Mouse (Mus musculus): ENCODE results near the gene A430078G23Rik.

DNA sequence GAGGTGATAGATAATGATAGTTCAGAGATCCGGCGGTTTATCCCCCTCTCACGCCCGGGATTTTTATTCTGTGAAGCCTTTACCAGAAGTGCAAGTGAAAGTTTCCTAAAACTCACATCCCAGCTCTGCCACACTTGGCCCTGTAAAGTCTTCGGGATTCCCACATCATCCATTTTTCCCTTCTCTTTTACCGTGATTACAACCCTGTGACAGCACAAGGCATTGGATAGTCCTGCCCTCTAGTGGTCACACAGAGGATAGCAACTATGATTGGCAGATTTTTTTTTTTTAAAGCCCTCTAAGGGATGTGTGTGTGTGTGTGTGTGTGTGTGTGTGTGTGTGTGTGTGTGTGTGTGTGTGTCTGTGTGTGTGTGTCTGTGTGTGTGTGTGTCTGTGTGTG lies 22.6 kb upstream of the A430078G23Rik start:
- TF ChIP-seq POLR2A (IDR thresholded peaks at IDR 0.05; ENCODE audit: low read depth, low read length) (no peak), CTCF (IDR thresholded peaks at IDR 0.05; ENCODE audit: borderline replicate concordance, insufficient read depth, low read length) (no peak)
